Mouse (Mus musculus) embryonic facial prominence, embryonic 12.5 days (tissue): ENCODE data around the gene Clmn. TPM values are rescaled to one million over a fixed set of nuclear protein-coding genes. Genes with fewer than 3 reads are reported as not detected.

Experiments used
- ATAC-seq: fragments of 200-750 bp; cut with Nextera tagmentation; 2 replicates; pipeline ENCODE4 v1.8.0; 2017; ENCODE audit not compliant: insufficient number of reproducible peaks, insufficient read depth, low FRiP score, low TSS enrichment
- H3K27ac ChIP-seq: fragments of 300-500 bp; sonication (generic); 2 replicates; pipeline ENCODE4 v1.5.1; 2016; ENCODE audit warnings: mild to moderate bottlenecking
- H3K27me3 ChIP-seq: fragments of 300-500 bp; sonication (generic); 2 replicates; pipeline ENCODE4 v1.6.1; 2016; ENCODE audit warnings: mild to moderate bottlenecking, moderate library complexity
- H3K36me3 ChIP-seq: fragments of 300-500 bp; sonication (generic); 2 replicates; pipeline ENCODE4 v1.6.1; 2016; ENCODE audit warnings: mild to moderate bottlenecking
- H3K4me1 ChIP-seq: fragments of 300-500 bp; sonication (generic); 2 replicates; pipeline ENCODE4 v1.6.1; 2016
- H3K4me2 ChIP-seq: fragments of 300-500 bp; sonication (generic); replicated peaks from 2 replicates; pipeline ENCODE4 v1.6.1; 2016; ENCODE audit warnings: mild to moderate bottlenecking, moderate library complexity
- H3K4me3 ChIP-seq: fragments of 300-500 bp; sonication (generic); 2 replicates; pipeline ENCODE4 v1.5.1; 2016; ENCODE audit warnings: mild to moderate bottlenecking
- H3K9ac ChIP-seq: fragments of 300-500 bp; sonication (generic); 2 replicates; pipeline ENCODE4 v1.6.1; 2016; ENCODE audit warnings: mild to moderate bottlenecking, moderate library complexity
- H3K9me3 ChIP-seq: fragments of 300-500 bp; sonication (generic); 2 replicates; pipeline ENCODE4 v1.6.1; 2016; ENCODE audit warnings: mild to moderate bottlenecking, moderate library complexity
- WGBS: fragments of 180-500 bp; shearing (Covaris S2); methylation state at CpG from one replicate; pipeline ENCODE4 v1.1.7; 2016; 5-methylcytosine and 5-hydroxymethylcytosine counted together
- polyA plus RNA-seq: library from polyadenylated mRNA; unstranded; fragments of >200 nt; fragmentation: Nextera tagmentation; extraction: Ambion mirVana; gene quantifications from 2 replicates; pipeline ENCODE4 v1.2.1, GENCODE M21; 2016

Clmn gene
- polyA plus RNA-seq, 1 experiment from 2014 or later = 4.0 TPM

DNA sequence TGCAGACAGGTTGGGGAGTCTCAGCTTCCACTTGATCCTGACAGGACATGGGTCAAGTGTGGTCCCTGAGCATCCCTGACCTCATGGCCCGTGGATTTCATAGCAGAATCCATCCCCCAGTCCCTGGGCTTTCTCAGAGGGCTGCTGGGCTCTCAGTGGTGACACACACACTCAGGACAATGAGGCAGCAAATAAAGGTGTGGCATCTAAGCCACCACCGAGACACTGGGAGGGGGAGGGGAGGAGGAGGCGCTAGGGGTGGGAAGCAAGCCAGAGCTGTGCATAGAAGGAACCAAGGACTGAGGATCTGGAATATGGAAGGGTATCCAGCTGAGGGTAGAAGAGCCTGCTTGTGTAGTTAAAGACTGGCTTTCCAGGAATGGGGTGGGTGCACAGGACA, 11.2 kb upstream of the Clmn start:
- Histone ChIP-seq H3K27me3 (0 out of 2 replicates have a peak, but pooled peaks cover 5% of the 10 kb centered on the region), H3K4me2 (no peak overlapping the region), H3K4me3 (no peak overlapping the region), H3K27ac (no peak overlapping the region), H3K9ac (no peak overlapping the region), H3K4me1 (0 out of 2 replicates have a peak, but pooled peaks cover 3% of the 10 kb centered on the region), H3K9me3 (no peaks in the 10 kb centered on the region), H3K36me3 (no peaks in the 10 kb centered on the region)
- 54% methylated on average over 3 of the region's 3 CpGs for WGBS
- no peak for ATAC-seq

GRCm38 (mm10) chr12:104871987-104872386, 7.1 kb upstream of the Clmn start:
- 89% methylated on average over 6 of the region's 6 CpGs for WGBS

GRCm38 (mm10) chr12:104869737-104870136, 4.9 kb upstream of the Clmn start:
- Histone ChIP-seq H3K27me3 (no peaks in the 10 kb centered on the region), H3K4me1 (peaks cover 5% of the 10 kb centered on the region; the same call in 1 of the 2 replicates), H3K9ac (no peak overlapping the region), H3K4me2 (no peak overlapping the region), H3K36me3 (no peaks in the 10 kb centered on the region), H3K9me3 (no peaks in the 10 kb centered on the region), H3K27ac (no peak overlapping the region), H3K4me3 (no peak overlapping the region)
- ATAC-seq = no peak
- WGBS = 88% methylated on average over 3 of the region's 3 CpGs

More at GRCm38 (mm10) chr12:104871987-104872386, 7.1 kb upstream of the Clmn start:
- no peaks in the 10 kb centered on the region for H3K9me3 ChIP-seq
- 0 out of 2 replicates have a peak, but pooled peaks cover 5% of the 10 kb centered on the region for H3K27me3 ChIP-seq
- no peak overlapping the region for H3K4me3 ChIP-seq
- no peak for ATAC-seq
- H3K9ac ChIP-seq = no peak overlapping the region
- no peaks in the 10 kb centered on the region for H3K36me3 ChIP-seq
- H3K27ac ChIP-seq = no peak overlapping the region
- H3K4me2 ChIP-seq = no peak overlapping the region
- no peaks in the 10 kb centered on the region for H3K4me1 ChIP-seq

- H3K9ac ChIP-seq = no peak overlapping the region
- no peak overlapping the region for H3K4me3 ChIP-seq
- no peak overlapping the region for H3K27ac ChIP-seq
- 85% methylated on average over 3 of the region's 3 CpGs for WGBS
- H3K9me3 ChIP-seq = no peaks in the 10 kb centered on the region
- no peaks in the 10 kb centered on the region for H3K36me3 ChIP-seq
- no peak for ATAC-seq
- H3K4me1 ChIP-seq = peaks cover 10% of the 10 kb centered on the region
- H3K27me3 ChIP-seq = no peaks in the 10 kb centered on the region
- H3K4me2 ChIP-seq = no peak overlapping the region
Measured at GRCm38 (mm10) chr12:104868430-104868829, 3.6 kb upstream of the Clmn start.

- no peak overlapping the region for H3K27ac ChIP-seq
- H3K36me3 ChIP-seq = no peaks in the 10 kb centered on the region
- no peaks in the 10 kb centered on the region for H3K9me3 ChIP-seq
- H3K4me1 ChIP-seq = peaks cover 11% of the 10 kb centered on the region
- no peak overlapping the region for H3K9ac ChIP-seq
- ATAC-seq = no peak
- WGBS = 69% methylated on average over 6 of the region's 6 CpGs
- no peak overlapping the region for H3K4me2 ChIP-seq
- H3K27me3 ChIP-seq = no peaks in the 10 kb centered on the region
- H3K4me3 ChIP-seq = no peak overlapping the region
Measured at GRCm38 (mm10) chr12:104867851-104868250, 3.0 kb upstream of the Clmn start.

- H3K4me1 ChIP-seq = peaks cover 13% of the 10 kb centered on the region
- peak overlapping the region; percentile 74 for H3K4me3 ChIP-seq
- ATAC-seq = peak; percentile 72; the same call in 1 of the 2 replicates
- H3K9me3 ChIP-seq = no peaks in the 10 kb centered on the region
- H3K27me3 ChIP-seq = no peaks in the 10 kb centered on the region
- peak overlapping the region; percentile 54; the same call in 1 of the 2 replicates for H3K27ac ChIP-seq
- WGBS = 0% methylated on average over 6 of the region's 10 CpGs
- peak overlapping the region; percentile 56; the same call in 1 of the 2 replicates for H3K9ac ChIP-seq
- H3K36me3 ChIP-seq = no peaks in the 10 kb centered on the region
- peak overlapping the region; percentile 86 for H3K4me2 ChIP-seq
Measured at GRCm38 (mm10) chr12:104865166-104865535, 275 bp upstream of the Clmn start.

DNA sequence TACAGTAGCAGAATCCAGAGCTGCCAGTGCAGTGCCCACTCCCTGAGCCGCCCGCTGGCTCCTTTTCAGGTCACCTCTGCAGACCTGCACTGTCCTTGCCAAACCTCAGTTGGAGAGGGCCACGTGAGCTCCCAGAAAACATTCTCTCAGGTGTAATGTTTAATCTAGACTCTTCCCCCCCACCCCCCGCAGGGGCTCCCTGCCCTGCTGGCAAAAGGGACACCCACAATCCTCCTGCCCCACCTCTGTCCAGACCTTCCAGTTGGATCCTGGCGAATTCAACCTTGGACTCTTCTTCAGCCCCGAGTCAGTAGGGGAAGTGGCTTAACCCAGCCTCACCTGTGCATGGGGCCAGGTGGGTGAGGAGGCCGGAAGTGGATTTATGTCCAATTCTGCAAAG, 1.2 kb downstream of the Clmn start:
- Histone ChIP-seq H3K27ac (no peak overlapping the region), H3K27me3 (no peaks in the 10 kb centered on the region), H3K9me3 (no peaks in the 10 kb centered on the region), H3K4me3 (peak overlapping the region; percentile 74; the same call in 1 of the 2 replicates), H3K4me1 (peaks cover 19% of the 10 kb centered on the region), H3K4me2 (peak overlapping the region; percentile 86), H3K9ac (no peak overlapping the region), H3K36me3 (no peaks in the 10 kb centered on the region)
- no peak for ATAC-seq
- 81% methylated on average over 7 of the region's 7 CpGs for WGBS

DNA sequence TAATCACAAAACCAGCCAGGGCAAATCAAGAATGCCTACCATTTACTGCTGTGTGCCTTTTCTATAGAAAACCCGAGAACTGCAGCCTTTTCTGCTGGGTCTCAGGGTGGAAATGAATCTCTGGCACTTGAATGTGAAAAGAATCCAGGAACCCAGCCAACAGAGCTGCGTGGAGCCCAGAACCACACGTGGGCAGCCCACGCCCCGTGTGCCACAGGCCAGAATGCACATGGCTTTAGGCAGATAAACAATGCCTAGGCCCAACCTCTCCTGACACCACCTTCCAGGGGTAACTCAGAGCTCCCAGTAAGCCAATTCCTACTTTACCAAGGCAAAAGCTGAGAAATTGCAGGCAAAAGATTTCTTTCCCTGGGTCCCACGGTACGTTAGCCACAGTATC, 5.7 kb downstream of the Clmn start:
- H3K36me3 ChIP-seq = no peaks in the 10 kb centered on the region
- no peak overlapping the region for H3K4me2 ChIP-seq
- no peak overlapping the region for H3K4me3 ChIP-seq
- no peak for ATAC-seq
- no peak overlapping the region for H3K9ac ChIP-seq
- H3K27ac ChIP-seq = 0 out of 2 replicates have a peak overlapping the region, but pooled peaks have one; percentile 23
- peaks cover 14% of the 10 kb centered on the region for H3K4me1 ChIP-seq
- WGBS = 82% methylated on average over 7 of the region's 7 CpGs
- H3K27me3 ChIP-seq = no peaks in the 10 kb centered on the region
- no peaks in the 10 kb centered on the region for H3K9me3 ChIP-seq

- ATAC-seq = no peak
- WGBS = 55% methylated on average over 5 of the region's 5 CpGs
- Histone ChIP-seq H3K27ac (0 out of 2 replicates have a peak overlapping the region, but pooled peaks have one; percentile 23), H3K9ac (no peak overlapping the region), H3K36me3 (no peaks in the 10 kb centered on the region), H3K4me2 (no peak overlapping the region), H3K9me3 (no peaks in the 10 kb centered on the region), H3K4me3 (no peak overlapping the region), H3K4me1 (peaks cover 11% of the 10 kb centered on the region), H3K27me3 (no peaks in the 10 kb centered on the region)
Measured at GRCm38 (mm10) chr12:104858732-104859131, 6.1 kb downstream of the Clmn start.

DNA sequence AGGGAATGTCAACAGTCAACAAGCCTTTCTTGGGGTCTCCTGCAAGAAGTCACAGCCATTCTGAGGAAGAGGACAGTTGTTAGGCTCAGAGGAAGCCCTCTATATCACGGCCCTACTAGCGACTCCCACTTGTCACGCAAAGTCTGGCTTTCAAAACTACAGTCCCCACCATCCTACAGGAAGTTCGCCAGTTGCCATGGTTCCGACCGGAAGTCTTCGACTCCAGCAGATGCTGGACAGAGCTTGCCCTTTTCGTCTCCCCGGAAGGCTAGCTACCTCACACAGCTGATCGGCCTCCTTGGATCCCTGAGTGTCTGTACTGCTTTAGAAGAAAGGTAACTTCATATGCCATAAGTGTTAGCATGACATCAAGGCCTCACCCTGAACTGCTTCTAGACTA, 7.3 kb downstream of the Clmn start:
- 82% methylated on average over 10 of the region's 10 CpGs for WGBS
- no peaks in the 10 kb centered on the region for H3K9me3 ChIP-seq
- H3K4me3 ChIP-seq = no peak overlapping the region
- H3K27me3 ChIP-seq = no peaks in the 10 kb centered on the region
- no peak for ATAC-seq
- H3K4me1 ChIP-seq = peaks cover 8% of the 10 kb centered on the region; the same call in 1 of the 2 replicates
- no peaks in the 10 kb centered on the region for H3K36me3 ChIP-seq
- H3K4me2 ChIP-seq = no peak overlapping the region
- no peak overlapping the region for H3K27ac ChIP-seq
- no peak overlapping the region for H3K9ac ChIP-seq

- H3K9me3 ChIP-seq = no peaks in the 10 kb centered on the region
- 72% methylated on average over 3 of the region's 3 CpGs for WGBS
- H3K9ac ChIP-seq = no peak overlapping the region
- H3K27ac ChIP-seq = no peak overlapping the region
- no peaks in the 10 kb centered on the region for H3K27me3 ChIP-seq
- no peak for ATAC-seq
- peaks cover 16% of the 10 kb centered on the region for H3K4me1 ChIP-seq
- no peaks in the 10 kb centered on the region for H3K36me3 ChIP-seq
- no peak overlapping the region for H3K4me3 ChIP-seq
- H3K4me2 ChIP-seq = no peak overlapping the region
Measured at GRCm38 (mm10) chr12:104856540-104856939, 8.3 kb downstream of the Clmn start.

GRCm38 (mm10) chr12:104855548-104855947, 9.3 kb downstream of the Clmn start:
- Histone ChIP-seq H3K9me3 (no peaks in the 10 kb centered on the region), H3K9ac (no peak overlapping the region), H3K4me3 (no peak overlapping the region), H3K36me3 (no peaks in the 10 kb centered on the region), H3K27me3 (no peaks in the 10 kb centered on the region), H3K27ac (no peak overlapping the region), H3K4me1 (peaks cover 16% of the 10 kb centered on the region), H3K4me2 (no peak overlapping the region)
- ATAC-seq = no peak
- WGBS = 69% methylated on average over 7 of the region's 7 CpGs
